Mouse (Mus musculus) brain, adult 2 months (tissue): ENCODE data around the gene Ky.

Experiments used
- DNase-seq: peaks from one replicate; pipeline ENCODE4 v3.0.0; 2011; ENCODE audit warnings: low read depth, low spot score

The Ky gene

DNA sequence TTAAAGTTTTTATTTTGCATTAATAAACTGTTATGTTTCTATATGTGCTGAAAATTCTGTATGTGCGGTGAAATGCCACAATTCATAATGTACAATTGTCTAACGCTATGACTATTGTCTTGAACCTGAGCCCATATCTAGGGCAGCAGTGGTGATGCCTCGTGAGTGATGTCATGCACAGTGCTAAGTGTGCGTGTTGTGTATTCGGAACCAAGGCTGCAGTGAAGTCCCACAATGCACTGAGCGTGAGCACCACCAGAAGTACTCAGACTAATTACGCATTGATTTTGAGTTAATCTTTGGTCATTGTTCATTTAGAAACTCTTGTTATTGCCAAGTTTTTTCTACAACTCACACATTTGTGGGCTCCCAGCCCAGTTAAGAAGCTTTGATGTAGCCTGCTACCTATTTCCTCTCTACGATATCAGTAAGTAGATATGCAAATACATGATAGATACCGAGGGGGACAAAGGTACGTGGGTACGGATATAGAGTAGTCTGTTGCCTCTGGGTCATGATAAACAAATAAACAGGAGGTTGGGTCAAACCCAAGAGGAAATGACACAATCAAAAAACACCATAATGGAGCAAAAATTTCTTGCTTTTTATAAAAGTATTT lies 3.4 kb upstream of the Ky start:
- no peak for DNase-seq

DNA sequence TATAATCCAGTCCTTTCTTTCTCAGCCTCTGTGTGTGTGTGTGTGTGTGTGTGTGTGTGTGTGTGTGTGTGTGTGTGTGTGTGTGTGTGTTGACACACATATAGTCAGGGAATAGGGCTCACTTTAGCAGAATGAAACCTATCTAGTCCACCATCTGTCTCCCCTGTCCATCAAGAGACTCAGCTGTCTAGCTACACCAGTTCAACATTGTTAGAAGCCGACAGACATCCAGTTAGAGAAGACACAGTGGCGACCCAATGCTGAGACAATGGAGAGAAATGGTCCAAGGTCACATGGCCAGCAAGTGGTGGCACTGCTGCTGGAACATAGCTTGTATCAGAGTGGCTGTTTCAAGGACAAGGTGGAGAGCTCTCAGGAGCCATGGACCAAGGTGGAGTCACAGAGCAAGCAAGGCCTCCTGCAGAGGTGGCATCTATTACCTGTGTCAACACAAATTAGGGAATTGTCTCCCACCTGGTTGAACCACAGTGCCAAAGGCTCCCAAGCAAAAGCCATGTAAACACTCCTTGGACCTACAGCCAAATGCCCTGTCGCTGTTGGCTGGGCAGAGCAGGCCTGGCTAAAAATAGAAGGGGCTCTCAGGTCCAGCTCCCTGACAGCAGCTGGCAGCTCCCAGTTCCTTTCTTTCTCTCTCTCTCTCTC lies 703 bp upstream of the Ky start:
- peak; percentile 72 for DNase-seq

DNA sequence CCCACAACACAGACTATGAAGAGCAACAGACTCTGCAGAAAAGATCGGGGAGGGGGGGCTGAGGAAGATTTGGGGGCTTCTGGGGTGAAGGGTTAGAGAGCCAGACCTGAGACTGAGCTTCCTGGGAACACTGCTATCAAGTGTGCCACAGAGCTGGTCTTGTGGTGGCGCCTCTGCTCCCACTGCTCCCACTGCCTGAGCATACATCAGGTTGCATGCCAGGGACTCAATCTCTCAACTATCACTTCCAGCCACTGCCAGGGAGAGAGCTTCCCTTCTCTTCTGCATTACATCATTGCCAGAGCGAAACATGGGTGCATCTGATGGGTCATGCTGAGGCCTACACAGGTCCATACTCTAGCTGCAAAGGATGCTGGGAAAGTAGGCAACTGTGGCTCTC lies 2.8 kb downstream of the Ky start:
- no peak for DNase-seq

DNA sequence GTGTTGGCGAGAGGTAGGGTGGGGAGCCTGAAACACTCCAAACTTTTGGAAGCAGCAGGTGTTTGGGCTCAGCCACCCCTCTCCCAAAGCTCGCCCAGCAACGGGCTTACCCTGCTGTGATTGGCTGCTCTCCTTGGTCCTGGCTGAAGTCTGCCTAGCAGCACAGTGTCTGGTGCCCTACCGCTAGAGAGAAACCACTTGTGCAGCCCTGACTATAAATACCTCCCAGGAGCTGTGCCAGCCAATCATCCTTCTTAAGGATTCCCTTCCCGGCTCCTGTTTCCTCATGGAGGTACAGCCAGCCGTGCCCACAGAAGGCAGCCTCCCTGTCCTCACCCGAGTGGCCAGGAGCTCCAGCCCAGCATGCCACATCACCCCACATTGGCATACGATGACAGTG lies 5.9 kb downstream of the Ky start:
- peak; percentile 78 for DNase-seq

DNA sequence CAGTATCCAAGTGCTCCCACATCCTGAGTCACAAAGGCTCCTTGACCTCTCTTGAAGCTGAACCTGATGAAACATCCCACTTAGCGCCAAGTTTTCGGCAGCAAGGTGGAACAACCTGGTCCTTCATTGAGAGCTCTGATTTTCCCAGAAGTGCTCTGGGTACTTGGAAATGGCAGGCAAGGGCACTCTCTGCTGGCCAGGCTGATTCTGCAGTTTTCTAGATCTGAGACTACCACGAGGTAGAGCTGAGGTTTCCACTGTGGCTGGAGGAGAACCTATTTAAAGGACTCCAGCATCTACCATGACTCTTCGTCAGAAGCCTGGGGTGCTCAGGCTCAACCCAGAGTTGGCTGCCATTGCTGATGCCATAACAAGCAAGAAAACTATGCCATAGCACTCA lies 8.0 kb downstream of the Ky start:
- DNase-seq: peak; percentile 31

DNA sequence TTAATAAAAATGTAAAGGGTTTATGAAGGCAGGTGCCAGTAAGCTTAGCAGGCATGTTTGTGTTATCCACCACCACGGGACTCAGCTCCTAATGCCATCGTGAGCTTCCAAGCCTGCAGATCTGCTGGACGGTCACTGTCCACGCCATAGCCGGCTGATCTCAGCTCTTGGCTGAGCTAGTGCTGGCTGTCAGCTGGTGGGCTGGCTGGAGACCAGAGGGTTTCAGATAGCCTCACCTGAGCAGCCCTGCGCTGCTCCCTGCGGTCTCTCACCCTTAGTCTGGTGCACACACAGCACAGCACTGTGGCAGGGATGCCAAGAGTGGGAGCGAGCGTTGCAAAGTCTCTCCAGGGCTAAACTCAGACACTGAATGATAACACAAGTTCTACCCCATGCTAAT lies 12.9 kb downstream of the Ky start:
- peak; percentile 83 for DNase-seq

DNA sequence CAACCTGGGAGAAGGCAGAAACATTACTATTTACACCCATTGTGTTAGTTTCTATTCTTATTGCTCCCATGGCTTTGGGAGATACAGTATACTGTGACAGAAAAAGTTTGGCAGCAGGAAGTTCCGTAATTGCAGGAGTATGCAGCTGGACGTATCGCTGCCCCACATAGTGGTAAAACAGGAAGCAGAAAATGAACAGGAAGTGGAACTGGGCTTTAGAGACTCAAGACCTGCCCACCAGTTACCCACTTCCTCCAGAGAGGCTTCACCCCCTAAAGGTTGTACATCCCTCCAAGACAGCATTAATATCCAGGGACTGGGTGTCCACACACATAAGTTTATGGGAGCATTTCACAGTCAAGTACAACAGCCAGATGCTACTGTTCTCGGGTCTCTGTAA lies 15.8 kb downstream of the Ky start:
- no peak for DNase-seq

DNA sequence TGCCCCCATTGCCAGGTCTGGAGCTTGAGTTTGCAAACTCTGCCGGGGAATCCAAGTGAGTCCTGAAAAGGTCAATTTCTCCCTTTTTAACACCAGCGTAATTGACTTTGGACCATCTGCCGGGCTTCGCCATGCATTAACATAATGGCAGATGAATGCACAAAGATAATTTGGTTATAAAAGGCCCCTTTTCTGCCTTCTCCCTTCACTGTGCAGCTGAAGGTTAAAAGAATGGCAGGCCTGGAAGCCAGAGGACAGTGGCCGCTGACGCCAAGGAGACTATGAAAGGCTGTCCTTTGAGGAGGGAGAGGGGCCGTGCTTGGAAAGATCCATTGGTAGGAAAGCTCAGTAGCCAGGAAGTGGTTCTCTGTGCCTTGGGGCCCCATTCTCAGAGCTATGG lies 22.6 kb downstream of the Ky start:
- DNase-seq: peak; percentile 37

DNA sequence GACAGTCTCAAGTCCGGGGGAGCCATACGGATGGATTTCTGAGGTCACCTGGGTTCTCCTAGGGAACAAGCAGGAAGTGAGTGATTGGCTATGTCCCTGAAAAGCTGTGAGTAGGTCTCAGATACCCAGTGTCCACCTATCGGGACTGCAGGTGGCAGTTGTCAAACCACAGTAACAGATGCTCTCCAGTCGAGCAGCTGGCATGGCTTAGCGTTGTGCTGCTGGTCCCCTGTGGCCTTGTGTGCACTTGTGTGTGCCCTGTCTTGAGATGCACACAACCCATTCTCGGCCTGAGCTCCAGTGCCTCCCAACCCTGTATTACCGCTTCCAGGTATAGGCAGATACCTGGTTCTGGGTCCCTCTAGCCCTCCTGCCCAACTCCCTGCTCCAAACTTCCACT lies 23.0 kb downstream of the Ky start:
- no peak for DNase-seq

DNA sequence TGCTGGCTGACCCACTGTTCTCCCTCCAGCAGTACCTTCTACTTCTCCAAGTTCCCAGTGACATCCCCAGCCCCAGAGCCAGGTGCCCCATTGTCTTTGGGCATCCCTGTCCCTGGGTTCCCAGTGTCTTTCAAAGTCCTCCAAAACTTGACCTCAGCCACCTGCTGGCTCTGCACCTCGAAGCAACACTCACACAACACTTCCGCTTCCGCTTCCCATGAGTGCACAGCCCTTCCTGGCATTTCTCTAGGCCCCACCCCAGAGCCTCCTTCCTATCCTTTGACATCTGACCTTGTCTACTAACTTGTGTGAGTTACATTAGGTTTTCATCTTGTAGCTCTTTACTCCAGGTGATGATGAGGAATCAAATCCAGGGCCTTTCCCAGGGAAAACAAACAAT lies 23.5 kb downstream of the Ky start:
- no peak for DNase-seq

DNA sequence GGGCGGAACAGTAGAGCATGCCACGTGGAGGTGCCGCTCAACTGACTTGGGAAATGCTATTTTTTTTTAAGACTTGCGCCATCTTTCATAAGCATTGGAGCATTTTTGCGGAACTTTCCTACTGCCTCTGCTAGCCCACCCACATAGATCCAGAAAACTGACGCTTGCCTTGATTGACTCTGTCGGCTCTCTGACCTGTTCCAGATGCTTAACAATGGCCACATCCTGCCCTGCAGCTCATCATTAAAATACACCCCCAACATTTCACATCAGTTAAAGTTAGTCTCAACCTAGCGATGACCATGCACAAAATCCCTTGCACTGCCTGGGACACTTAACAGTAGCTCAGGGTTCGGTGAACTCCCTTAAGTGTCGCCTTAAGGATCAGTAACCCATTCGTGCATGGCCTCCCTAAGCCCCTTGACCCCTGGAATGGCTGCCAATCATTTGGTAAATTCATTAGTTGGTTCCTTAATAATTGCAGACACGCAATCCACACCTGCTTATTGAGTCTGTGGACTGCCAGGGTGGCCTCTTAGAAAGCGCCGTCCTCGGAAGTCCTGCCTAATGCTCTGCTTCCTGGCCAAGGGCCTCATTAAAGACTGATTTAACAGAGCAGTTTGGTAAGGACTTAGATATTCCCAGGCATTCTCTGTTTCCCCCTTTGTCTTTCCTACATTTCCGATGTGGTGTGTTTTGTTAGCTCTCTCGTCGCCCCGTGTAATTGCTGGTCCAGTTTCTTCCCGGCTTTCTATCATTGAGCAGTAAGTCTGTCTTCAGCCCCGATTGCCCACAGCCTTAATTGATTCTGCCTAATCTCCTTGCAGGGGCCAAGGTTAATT lies 25.7 kb downstream of the Ky start:
- DNase-seq: no peak

DNA sequence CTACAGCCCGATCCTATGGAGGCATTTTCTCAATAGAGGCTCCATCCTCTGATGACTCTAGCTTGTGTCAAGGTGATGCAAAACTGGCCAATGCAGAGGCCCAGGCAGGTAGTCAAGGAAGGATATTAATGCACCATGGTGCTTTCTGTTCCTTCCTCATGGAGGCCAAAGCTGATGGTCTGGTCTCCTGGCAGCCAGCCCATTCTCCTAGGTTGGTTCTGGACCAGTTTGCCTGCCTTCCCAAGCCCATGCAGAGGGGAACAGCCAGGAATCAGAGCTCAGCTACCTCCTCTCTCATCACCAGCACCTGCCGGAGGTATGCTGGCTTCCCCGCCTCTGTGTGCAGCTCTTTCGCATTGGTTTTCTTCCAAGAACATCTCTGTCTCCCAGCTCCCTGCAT lies 31.4 kb downstream of the Ky start:
- no peak for DNase-seq

DNA sequence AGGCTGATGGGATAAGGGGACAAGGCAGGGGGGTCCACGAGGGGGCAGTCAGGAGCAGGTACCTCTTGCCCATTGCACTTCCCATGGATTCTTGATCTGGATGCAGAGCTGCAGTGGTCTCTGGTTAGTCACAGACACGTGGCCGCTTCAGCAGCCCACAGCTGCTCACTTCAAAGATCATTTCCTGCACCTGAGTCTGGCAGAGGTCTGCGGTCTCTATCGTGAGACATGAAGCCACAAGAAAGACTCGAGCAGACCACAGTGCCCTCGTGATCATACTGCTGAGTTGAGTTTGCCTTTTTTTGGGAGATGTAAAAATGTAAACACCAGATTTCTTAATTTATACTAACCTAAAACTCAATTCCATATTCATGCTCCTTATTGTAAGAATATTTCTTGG lies 34.1 kb downstream of the Ky start:
- no peak for DNase-seq

DNA sequence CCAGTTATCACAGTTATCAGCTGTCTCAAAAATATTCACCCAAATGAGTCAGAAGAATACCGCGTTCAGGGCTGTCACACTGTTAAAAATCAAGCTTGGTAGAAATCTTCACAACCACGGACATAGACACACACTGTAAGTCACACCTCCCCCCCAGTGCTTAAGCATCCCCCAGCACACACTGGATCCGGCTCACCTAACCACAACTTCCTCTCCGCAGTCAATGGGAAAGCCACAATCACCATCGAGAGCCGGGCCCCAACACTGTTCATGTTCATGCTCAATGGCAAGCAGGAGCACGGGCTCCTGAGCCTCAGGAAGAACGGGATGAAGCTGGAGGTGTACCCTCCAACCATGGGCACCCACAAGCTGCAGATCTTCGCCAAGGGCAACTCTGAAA lies 36.1 kb downstream of the Ky start:
- DNase-seq: no peak

DNA sequence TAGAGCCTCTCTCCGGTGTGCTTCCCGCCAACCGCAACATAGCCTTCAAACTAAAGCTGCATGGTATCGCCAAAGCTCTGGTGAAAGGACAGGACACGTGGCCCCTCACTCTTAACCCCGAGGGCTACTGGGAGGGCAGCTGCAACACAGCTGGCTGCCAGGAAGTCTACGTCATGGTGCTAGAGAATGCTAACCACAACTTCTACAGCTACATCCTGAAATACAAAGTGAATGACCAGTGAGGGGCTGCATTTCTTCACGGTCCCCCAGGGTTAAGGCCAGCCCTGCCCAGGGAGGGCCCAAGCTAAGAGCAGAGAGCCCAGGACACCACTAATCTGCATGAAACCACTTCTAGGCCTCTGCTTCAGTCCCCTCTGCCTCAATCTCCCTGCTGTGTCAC lies 37.0 kb downstream of the Ky start:
- no peak for DNase-seq

DNA sequence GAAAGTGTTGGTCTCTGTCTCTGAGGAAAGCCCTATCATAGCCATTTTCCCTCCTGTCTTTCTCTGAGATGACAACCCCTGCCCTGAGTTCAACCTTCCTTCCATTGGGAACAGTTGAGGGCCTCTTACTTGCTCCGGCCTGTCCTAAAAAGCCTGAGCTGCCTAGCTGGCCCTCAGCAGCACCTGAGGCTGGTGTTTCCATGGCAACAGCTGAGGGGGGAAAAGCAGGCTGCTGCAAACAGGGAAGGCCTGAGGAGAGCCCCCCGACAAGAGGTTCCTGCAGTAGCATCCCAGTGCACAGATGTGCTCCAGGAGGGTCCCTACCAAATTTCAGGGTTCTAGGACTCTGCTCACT lies 38.2 kb downstream of the Ky start:
- DNase-seq: peak; percentile 27

DNA sequence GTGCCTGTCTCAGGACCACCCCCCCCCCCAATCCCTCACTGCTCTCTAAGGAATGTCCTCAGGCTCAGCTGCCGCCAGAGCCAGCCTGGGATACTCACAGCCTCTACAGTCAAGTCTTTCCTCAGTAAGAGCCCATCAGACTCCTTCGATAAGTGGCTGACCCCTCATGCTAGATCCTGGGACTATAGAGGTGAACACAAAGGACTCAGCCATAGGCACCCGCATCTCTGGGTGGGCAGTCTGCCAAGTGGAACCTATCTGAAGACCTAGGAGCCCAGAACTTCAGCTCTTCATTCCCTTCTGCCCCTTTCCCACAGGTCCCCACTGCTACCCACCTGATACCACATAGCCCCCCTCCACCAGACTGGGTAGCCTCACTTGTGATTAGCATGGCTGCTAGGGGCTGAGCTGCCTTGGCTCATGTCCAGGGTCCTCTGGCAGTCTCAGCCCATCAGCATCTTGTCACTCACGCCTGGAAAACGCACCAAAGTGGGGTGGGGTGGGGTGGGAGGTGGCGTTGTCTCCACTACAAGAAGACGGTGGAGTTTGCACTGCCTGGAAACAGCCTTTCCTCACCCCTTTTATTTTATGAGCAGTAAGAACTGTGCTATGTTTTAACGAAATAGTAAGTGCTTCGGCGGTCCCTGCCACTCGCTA lies 38.7 kb downstream of the Ky start:
- no peak for DNase-seq

DNA sequence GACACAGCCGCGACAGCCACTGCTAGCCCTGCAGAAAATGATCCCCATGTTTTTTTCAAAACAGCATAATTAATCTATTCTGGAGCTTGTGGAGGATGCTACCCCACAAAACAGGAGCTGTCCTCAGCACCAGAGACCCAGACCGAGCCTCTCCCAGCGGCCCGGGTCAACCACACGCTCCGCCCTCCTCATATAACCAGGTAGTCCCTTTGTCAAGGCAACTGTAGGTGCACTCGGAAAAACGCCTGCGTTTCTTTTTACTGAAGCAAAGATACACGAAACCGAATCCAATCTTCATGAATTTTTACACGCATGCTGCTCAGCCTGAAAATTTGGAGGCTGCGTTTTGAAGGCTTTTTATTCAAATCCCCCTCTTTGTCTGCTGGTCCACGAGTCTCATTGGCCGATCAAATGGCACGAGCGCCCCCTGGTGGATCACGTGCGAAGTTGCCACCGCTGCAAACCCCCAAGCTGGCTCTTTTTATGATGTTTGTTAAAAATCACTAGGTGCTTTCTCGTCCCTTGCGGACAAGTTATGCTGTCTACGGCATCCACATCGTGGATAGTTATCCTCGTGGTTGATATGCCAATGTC lies 39.3 kb downstream of the Ky start:
- DNase-seq: peak; percentile 89

DNA sequence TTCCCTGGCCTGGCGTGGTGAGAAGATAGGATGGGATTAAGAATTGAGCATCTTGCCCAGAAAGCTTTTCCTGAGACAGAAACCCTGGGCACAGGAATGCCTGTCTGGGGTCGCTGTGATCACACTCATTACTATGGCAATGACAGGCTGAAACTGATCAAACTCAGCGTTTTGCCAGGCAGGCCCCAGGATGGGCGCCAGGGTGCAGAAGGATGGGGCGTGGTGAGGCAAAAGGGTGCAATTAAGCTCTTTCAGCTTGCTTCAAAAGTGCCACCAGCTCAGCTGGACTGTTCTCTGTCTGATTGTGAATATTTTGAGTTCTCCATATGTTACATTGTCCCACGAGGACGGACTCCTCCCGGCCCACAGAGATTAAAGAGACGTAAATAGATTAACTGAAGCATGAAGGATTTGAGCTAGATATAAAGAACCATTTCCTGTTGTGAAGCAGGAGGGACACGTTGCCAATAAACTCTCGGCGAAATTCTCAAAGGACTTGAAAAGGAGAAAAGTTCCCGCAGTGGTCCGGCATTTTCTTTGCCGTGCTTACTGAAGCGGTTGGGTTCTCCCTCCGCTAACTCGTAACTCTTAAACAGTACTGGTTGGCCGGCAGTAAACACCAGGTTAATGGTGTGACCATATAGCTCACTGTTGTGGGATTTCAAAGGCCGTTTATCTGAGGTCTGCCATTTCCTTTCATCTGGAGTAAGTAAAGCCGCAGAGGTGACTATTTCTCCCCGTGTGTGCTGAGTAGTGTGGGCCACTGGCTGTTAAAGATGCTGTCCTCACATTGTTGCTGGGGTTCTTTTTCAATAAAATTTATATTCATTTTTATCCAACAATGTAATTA lies 40.1 kb downstream of the Ky start:
- DNase-seq: peak; percentile 24

DNA sequence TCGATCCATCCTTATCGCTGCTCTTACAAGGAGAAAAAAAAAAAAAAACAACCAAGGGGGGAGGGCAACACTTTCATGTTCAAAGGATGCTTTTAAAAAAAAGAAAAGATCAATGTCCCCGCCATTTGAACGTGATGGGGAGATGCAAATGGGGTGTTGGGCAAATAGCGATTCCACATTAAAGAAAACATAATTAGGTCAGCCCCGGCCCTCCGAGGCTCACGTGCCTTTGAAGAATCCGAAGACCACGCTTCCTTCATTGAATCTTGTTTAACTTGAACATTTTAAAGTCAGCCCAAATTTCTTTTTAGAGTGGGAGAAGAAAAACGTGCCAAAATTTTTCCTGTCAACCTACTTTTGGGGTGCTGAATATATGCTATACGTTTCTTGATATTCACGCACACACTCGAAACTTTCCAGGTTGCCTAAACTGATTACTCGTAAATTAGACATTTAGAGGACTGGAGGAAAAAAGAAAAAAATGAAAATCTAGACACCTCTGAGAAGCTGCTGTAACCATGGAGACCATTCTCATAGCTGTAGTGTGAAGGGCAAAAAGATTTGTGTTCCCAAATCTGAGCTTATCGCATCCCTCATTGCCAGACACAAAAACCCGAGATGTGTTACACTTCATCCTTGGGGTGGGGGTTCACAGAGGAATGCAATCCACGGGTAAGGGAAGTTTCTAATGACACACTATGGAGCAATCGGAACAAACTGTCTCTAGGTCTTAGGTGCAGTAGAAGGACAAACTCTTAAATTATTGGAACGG lies 40.9 kb downstream of the Ky start:
- DNase-seq: peak; percentile 45

DNA sequence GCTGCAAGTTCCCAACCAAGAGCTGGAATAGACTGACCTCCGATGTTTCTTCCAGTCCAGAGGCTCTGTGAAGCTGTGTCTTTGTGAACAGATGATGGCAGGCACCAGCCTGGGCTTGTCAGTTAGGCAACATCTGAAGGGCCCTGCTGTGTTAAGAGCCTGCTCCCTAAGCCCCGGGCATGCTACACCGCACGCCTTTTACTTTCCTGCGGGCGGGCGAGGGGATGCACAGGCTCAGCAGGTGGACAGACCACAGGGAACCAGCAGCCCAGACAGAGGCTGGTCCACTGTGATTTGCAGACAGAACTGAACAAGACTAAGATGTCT lies 41.4 kb downstream of the Ky start:
- DNase-seq: peak; percentile 10
